Mouse (Mus musculus): ENCODE data around the gene Rnf145.

- TF ChIP-seq POLR2A (IDR thresholded peaks at IDR 0.05; ENCODE audit: control insufficient read depth, extremely low read depth, insufficient read depth, low read length, poor library complexity) (no peak), CTCF (IDR thresholded peaks at IDR 0.05; ENCODE audit: borderline replicate concordance, control insufficient read depth, extremely low read depth, insufficient read depth, low read length, poor library complexity) (no peak)
Observed at GRCm38 (mm10) chr11:44540243-44540642, 21.5 kb downstream of the Rnf145 start.

Measured in thymus, adult 2 months (tissue).